Mouse (Mus musculus): ENCODE data around the gene G430095P16Rik.

The G430095P16Rik gene

DNA sequence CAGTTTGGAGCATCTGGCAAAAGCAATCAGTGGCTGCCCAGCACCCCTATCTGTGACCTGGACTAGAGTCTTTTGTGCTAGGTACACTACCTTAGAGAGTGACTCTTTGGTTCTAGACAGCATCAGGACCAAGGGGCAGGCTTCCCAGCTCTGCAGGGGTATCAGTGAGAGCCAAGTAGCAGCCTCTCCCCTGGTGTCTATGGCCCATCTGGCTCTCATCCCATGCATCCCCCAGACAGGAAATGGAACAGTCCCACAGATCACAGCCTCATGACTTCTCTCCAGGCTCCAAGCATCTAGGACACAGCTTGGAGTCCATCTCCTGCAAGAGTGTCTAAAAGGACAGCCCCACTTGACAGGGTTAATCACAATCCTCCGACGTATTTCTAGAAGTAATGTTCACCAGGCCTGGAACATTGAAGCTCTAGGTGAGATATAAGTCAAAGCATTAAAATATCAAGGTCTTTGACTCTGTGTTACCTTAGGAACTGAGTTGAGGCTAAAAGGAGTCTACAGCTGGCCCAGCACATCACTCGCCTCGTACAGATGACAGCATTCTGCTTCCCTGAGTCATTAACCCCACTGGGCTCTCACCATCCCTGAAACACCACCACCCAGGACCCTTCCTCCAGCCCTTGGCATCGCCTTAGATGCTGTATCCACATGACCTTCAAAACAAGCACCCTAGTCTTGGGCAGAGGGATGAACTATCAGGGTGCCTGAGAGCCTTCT is 3.7 kb upstream of the G430095P16Rik start:
- in situ Hi-C loops (cut with MboI, MseI): no loop called here

DNA sequence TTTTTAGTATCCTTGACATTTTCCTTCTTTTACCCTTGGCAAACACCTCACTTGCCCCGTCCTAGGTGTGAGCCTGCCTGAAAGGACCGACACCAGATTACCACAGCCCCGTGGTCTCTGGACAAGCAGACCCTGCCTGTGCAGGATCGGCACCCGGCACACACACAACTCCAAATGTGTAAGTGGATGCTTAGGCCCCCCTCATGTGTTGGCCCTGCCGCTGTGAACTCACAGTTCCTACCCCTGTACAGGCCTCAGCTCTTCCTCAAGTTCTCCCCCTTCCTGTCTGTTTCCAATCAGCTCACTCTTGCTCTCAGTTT is 317 bp upstream of the G430095P16Rik start:
- in situ Hi-C loops (cut with MboI, MseI): no loop called here

DNA sequence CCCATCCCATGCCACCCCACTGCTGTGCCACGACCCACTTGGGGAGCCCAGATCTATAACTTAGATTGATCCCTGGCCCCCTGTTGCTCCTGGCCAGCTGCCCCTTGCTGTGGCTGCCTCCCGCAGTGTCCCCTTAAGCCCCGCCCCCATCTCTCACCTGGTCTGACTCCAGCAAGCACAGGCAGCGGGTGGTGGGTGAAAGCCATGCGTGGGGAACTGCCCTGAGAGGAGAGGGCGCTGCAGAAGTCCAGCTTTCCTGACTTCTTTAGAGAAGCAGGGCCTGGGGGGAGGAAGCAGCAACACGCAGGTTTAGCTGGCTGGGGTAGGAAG is 729 bp downstream of the G430095P16Rik start:
- in situ Hi-C loops (cut with MboI, MseI): no loop called here

DNA sequence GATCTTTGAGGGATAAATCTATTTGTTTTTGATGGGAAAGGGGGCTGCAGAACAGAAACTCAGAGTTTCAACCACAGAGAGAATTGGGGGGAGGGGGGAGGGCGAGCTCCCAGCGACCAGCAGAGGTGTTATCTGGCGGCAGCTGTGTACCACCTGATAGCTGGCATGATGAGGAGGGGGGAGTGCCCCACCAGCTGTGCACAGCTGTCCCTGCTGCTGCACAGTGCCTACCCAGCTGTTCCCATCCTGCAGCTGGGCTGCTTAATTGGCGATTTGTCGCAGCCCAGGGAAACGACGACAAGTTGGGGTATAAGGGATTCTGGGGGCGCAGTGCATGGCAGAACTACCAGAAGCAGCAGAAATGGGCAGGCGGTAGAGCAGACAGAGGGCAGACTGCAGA is 1.9 kb downstream of the G430095P16Rik start:
- in situ Hi-C loops (cut with MboI, MseI): no loop called here

DNA sequence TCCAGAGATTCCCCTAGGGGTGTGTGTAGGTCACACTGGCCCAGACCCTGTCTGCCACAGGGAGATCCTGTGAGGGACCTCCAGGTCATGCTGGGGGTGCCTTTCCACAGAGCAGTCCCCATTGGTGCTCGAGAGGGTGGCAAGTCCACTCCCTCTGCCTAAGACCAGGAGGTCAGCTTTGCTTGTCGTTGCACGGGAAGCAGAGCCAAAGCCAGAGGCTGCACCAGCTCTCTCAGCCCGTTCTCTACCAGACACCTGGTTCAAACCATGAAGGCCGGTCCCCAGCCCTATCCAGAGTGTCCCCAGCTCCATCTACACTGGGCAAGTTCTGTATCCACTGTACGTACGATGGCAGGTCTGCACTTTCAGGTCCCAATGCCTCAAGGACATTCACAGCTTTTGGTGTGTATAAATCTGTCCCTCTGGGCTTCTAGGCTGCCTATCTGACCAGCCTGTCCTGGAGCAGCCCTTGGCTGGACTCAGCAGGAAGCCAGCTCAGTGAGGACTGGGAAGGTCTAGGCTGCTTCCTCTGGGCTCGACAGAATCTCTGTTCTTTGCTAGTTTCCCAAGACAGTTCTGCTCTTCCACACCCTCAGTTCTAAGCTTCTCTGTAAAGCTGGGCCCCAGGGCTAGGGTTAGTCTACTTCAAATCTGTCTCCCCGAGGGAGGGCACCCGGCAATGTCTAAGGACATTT is 2.6 kb downstream of the G430095P16Rik start:
- in situ Hi-C loops (cut with MboI, MseI): no loop called here

DNA sequence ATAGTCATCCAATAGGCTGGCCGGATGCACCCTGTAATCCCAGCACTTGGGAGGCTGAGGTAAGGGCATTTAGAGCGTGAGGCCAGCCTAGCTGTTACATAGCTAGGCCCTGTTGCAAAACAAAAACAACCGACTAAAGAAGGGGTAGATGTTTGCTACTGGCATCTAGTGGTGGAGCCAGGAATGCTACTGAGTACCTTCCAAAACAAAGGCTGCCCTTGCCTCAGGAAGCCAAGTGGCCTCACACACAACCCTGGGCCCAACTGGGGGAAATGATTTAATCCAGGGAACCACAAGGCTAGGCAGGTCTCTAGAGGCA is 3.1 kb downstream of the G430095P16Rik start:
- in situ Hi-C loops (cut with MboI, MseI): no loop called here

DNA sequence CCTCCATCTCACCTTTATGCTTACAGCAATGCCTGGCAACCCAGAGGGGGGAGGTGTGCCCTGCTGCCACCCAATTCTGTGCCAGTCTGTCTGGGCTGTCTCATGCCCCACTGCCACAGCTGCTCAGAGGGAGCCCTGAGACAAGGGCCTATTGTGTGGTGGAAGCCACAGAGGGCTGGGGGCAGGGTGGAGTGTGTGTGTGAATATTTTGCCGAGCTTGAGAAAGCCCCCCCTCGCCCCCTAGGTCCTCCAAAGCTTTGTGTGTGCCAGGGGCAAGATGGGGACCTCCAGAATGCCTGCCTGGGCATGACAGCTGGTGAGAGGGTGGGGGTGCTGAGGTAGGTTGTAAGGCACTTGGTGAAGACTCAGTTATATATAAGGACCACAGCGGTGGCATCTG is 5.7 kb downstream of the G430095P16Rik start:
- in situ Hi-C loops (cut with MboI, MseI): no loop called here

DNA sequence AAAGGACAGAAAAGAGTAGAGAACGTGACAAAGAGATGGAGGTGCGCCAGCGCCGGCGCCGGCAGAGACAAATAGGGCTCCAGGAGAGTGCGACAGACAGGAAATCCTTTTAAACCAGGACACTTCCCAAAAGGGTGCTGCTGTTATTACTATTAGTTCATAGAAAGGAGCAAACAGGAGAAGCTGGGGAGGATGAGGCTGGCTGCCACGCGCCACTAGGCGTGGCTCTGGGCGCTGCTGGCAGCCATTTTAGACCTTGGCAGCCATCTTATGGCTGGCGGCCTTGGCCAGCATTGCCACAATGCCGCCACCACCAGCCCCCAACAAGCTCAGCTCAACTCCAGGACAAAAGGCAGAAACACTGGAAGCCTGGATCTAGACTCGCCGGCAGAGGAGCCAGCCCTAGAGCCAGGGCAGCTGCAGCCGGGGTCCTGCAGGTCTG is 7.1 kb downstream of the G430095P16Rik start:
- in situ Hi-C loops (cut with MboI, MseI): no loop called here

DNA sequence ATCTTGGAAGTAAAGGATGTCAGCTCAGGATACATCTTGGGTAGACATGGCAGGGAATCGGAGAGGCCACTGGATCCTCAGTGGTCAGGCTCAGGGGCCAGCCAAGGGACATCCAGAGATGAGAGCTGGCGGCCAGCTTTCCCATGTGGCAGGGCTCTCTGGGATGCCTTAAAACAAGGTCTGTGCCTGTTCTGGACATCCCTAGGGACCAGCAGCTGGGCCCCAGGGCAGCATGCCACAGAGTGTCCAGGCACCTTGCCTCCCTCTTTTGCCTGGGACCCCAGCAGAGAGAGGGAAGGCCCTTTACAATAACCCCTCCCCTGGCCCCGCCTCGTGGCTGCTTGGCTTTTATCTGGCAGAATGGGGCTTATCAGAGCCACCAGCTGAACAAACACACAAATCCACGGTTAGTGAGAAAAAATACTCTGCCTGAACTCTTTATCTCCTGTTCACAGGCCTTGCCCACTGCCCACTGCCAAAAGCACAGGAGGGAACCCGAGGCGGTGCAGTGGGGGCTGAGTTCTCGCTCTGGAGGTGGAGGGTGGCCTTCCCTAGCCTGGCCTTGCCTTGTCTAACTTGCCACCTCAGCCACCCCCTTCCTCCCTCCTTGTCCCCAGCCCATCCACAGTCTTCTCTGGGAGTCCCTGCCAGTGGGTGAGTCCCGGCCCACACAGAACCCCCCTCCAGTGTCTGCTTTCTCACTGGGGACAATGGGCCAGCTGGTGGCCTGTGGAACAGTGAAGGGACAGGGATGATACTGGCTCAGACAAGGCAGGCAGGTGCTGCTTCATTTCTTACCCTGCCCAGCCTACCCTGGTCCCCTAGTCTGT is 7.9 kb downstream of the G430095P16Rik start:
- in situ Hi-C loops (cut with MboI, MseI): no loop called here

DNA sequence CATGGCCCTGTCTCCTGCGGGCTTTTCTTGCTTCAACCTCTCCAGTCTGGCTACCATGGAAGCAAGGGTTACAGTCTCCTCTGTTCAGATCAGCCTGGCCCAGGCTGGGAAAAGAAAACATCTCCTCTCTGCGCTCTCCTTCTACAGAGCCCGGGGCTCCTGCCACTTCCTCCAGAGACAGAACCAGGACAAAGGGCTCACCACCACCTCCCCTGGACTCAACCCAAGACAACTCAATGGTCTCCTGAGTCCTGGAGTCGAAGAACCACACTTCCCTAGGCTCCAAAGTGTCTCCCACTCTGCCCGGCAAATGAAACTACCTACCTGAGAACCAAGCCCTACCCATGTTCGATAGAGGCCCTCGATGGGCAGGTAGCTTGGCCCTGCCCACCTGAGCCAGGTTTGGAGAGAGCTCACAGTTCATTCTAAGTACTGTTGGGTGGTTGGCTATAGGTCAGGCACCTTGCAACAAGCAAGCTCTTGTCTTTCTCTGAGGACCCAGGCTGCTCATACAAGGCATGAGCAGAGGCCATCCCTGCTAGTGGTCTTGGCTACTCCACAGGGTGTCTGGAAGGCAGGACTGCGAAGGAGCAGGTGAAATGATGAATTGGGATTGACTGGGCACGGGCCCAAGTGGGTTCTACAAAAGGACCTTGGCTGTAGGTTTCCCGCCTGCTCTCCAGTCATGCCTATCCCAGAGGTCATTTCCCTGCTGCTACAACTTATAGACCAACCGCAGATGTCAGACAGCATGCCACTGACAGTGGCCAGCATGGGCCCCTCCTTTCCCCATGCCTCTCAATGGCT is 8.8 kb downstream of the G430095P16Rik start:
- in situ Hi-C loops (cut with MboI, MseI): no loop called here

DNA sequence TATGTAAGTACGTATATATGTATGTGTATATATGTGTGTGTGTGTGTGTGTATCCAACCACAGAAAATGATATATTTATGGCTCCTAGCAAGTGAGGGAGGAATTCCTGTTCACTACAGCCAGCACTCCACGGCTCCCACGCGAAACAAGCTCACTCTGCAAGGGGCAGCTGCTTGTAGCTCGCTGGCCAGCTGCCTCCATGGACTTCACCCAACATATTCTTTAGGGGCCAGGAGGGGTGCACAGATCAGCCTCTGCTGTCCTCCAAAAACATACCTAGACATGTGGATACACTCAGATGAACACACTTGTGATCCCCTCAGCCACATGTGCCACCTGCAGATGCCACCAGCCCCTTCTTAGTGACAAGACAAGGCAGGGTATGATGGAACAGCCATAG is 9.7 kb downstream of the G430095P16Rik start:
- in situ Hi-C loops (cut with MboI, MseI): no loop called here

DNA sequence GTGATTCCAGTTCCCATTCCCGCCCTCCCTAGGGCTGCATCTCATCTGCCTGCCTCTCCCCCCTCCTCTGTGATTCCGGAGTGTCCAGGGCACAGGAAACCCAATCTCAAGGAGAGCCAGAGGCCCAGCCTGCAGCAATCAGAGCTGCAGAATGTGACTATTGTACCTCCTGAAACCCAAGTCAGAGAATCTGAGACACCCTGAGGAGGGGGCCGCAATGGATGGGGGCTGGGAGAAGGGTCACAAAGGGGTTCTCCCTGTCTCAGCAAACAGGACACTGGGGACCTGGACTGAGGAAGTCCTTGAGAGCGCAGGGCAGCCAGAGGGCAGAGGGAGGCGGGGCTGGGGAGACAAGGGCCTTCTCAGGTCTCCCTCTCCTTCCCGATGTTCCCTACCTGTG is 10.2 kb downstream of the G430095P16Rik start:
- in situ Hi-C loops (cut with MboI, MseI): no loop called here

DNA sequence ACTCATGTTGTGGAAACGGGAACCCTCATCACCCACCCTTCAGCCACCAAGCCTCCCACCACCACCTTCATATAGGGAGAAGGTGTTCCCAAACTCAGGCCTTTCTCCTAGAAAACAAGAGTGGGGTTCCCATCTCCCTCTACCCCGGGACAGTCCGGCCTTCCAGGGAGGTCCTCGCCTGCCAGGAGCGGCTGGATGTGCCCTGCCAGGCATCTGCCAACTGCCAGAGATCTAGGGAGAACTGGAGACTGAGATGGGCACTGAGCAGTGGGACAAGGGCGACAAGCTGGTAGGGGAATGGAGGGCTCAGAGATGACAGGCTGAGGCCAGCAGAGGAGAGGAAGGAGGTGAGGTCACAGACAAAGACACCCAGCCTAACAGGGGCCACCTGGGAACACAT is 11.2 kb downstream of the G430095P16Rik start:
- in situ Hi-C loops (cut with MboI, MseI): no loop called here

DNA sequence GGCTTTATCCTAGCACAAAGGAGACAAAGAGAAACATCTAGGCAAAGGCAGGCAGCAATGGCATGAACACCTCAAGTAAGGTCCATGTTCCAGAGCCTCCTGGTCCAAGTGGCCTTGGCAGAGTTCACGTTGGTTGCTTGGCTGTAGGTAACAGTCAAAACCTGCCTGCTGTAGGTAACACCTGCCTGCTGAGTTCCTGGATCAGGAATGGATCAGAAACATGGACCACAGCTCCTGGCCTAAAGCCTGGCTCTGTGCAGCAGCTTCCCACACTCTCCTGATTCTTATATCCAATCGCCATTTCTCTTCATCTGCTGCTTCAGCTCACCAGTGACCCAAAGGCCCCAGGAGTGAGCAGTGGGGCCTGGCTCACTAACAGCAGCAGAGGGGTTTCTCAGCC is 11.9 kb downstream of the G430095P16Rik start:
- in situ Hi-C loops (cut with MboI, MseI): no loop called here

DNA sequence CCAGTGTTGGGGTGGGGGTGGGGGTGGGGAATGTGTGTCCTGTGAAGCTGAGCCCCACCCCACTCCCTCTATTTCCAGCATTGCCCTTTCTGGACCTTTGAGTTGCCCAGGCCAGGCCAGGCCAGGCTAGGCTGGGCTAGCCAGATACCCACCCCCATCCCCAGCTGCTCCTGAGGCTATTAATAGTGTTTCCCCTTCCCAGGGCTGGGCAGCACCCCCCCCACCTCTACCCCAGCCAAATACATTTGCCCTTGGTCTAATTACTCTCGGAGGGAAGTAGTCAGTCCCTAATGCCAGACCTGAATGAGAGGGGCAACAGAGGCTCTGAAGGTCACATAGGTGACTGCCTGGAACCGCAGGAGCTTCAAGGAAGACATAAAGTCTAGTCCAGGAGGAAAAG is 12.8 kb downstream of the G430095P16Rik start:
- in situ Hi-C loops (cut with MboI, MseI): no loop called here

DNA sequence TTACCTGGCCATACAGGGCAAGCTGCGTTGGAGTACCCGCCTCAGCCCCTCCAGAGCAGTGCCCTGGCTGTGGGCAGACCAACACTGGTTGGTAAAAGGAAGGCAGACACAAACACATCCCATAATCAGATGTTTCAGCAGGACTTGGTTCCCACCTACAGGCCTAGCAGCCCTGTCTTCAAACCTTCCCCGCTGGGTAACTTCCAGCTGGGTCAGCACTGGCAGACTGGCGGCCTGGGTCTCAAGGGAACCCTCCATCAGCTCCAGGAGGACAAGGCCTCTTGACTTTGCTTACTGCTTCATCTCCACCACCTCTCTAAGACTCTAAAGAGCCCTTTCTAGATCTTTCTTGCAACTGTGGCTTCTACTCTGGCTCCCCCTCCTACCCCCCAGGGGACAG is 13.7 kb downstream of the G430095P16Rik start:
- in situ Hi-C loops (cut with MboI, MseI): no loop called here

DNA sequence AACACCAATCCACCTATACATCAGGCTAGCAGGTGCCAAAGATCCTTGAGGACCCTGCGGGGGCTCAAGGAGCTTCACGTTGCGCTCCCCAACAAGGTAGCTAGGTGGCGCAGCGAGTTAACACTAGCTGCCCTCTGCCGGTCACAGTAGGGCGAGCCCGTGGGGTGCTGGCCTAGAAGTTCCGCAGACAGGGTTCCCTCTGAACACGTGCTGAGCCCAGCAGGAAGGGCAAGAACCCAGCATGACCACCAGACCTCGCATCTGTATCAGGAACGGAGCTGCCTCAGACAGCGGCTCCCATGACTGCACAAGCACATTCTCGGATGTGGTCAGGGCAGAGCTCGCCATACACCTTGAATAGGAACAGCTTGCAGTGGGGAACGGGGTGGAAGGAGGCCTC is 14.8 kb downstream of the G430095P16Rik start:
- in situ Hi-C loops (cut with MboI, MseI): no loop called here

DNA sequence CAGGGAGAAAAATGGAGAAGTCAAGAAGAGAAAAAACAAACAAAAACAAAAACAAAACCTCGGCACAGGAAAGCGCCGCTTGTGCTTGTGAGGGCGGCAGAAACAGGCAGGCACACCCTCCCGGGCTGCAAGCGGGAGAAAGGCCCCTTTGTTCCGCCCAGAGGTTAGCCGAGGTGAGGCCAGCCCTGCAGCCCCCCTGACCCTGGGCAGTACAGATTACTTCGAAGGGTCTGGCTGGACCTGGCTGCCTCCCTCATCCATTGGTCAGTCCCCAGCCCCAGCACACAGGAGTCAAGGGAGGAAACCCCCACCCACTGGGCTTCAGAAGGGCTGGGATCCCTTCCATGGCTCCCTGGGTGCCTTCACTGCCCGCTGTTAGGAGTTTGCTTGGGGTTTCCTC is 15.5 kb downstream of the G430095P16Rik start:
- in situ Hi-C loops (cut with MboI, MseI): no loop called here

DNA sequence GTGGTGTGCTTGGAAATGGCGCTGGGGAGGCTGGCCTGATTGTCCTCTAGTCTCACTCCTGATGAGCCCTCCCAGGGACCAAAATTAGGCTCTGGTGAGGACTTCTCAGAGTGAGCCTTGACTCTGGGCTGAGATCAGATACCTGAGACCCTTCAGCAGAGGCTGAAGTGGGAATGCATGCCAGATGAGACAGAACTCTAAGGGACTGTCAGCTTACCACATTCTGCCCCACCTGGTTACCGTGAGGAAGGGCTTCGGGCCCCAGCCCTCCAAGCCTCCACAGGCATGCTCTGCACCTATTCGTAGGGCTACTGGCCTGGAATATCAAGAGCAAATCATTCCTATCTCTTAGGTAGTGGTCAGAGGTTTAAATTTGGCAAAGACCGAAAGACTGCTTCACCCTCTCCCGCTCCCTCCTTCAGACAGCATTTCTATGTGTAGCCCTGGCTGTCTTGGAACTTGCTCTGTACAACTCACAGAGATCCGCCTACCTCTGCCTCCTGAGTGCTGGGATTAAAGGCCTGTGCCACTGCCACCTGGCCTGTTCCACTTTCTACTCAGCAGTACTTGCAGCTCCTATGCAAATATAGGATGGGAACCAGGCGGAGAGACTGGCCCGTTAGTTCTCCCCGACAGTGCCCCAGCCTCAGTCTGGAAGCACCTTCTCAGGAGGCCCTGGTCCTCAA is 16.1 kb downstream of the G430095P16Rik start:
- in situ Hi-C loops (cut with MboI, MseI): no loop called here

DNA sequence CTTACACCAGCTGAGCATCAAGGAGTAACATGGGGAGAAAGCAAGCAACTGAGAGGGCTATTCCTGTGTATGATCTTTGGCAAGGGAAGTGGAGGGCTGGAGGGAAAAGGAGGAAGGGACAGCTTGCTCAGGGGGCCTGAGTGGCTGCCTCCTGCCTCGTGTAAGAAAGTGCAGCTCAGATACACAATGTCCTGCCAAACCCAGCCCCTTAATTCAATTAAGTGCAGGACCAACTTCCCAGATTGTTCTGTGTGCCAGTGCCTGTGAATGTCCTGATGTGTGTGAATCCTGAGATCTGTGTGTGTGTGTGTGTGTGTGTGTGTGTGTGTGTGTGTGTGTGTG is 16.6 kb downstream of the G430095P16Rik start:
- in situ Hi-C loops (cut with MboI, MseI): no loop called here
